Comparison of ENCODE assay signal across 20 mouse cellular contexts in genomic region chr19:33087961-33088360, GRCm38 (mm10).
DNase-seq lines count a peak whose midpoint lies in the region; ATAC-seq lines count a peak whose summit lies in the region.
"Had no signal": no experiment of that assay in that cellular context is flagged by ENCODE, and none has a peak within 500 bp of the region (broad histone marks: within the 10 kb centered on the region; RNA-seq: fewer than 3 reads in every experiment).

No protein-coding gene starts in this region.

- H3K4me3 ChIP-seq in intestine, embryonic 14.5 days (ENCODE audit: low read depth, low read length), result no peak overlapping the region
- H3K4me3 ChIP-seq in intestine, embryonic 15.5 days (replicated peaks), result no peak overlapping the region
- H3K4me3 ChIP-seq: embryonic facial prominence, embryonic 13.5 days; forebrain, embryonic 12.5 days; heart, adult 2 months; heart, embryonic 12.5 days; hindbrain, embryonic 10.5 days; hindbrain, embryonic 15.5 days had no signal

- no peak overlapping the region for H3K4me2 ChIP-seq in intestine, embryonic 14.5 days (ENCODE audit: low read length)
- H3K4me2 ChIP-seq in intestine, embryonic 15.5 days (replicated peaks), result no peak overlapping the region
- H3K4me2 ChIP-seq: embryonic facial prominence, embryonic 13.5 days; forebrain, embryonic 12.5 days; heart, embryonic 12.5 days; hindbrain, embryonic 15.5 days had no signal

- H3K36me3 ChIP-seq in intestine, embryonic 14.5 days (ENCODE audit: control insufficient read depth, insufficient read depth, low read length), result no peaks in the 10 kb centered on the region
- no peaks in the 10 kb centered on the region for H3K36me3 ChIP-seq in intestine, embryonic 15.5 days
- no peaks in the 10 kb centered on the region for H3K36me3 ChIP-seq in splenic B cell, adult 2 months (ENCODE audit: control insufficient read depth, insufficient read depth, low read length, poor library complexity, severe bottlenecking)
- H3K36me3 ChIP-seq: embryonic facial prominence, embryonic 13.5 days; forebrain, embryonic 12.5 days; heart, embryonic 12.5 days; hindbrain, embryonic 10.5 days; hindbrain, embryonic 15.5 days had no signal

- H3K4me1 ChIP-seq in intestine, embryonic 14.5 days (replicated peaks; ENCODE audit: control insufficient read depth, insufficient read depth, low read length), result no peaks in the 10 kb centered on the region
- H3K4me1 ChIP-seq in intestine, embryonic 15.5 days (replicated peaks), result no peaks in the 10 kb centered on the region
- H3K4me1 ChIP-seq: forebrain, embryonic 12.5 days; heart, embryonic 12.5 days; hindbrain, embryonic 10.5 days; hindbrain, embryonic 15.5 days had no signal

- no peak for ATAC-seq in intestine, embryonic 14.5 days (replicated peaks; ENCODE audit: low FRiP score, low TSS enrichment, low read depth)
- ATAC-seq in intestine, embryonic 15.5 days, result no peak
- ATAC-seq: CD4-positive, CD25-positive, alpha-beta regulatory T cell, adult 4 months; forebrain, embryonic 16.5 days had no signal

- DNase-seq in intestine, embryonic 14.5 days (ENCODE audit: low spot score), result peak; percentile 9
- DNase-seq in B cell, adult 2 months, result peak; percentile 16 to 17
- DNase-seq in splenic B cell, adult 2 months (ENCODE audit: low read depth, low spot score), result peak; percentile 42
- DNase-seq in thymus, postnatal 25 days, result peak; percentile 27
- no peak for DNase-seq in lung, postnatal 10 days
- DNase-seq in kidney, postnatal 25 days, result no peak
- no peak for DNase-seq in right cerebral cortex, postnatal 4 days
- DNase-seq: adrenal gland, postnatal 10 days; cerebellum, adult 11 months; cerebellum, adult 9-11 months; cerebellum, postnatal 36 days; heart, adult 2 months had no signal

- WGBS in intestine, embryonic 14.5 days, result 82% methylated on average over 4 of the region's 4 CpGs
- 80% methylated on average over 4 of the region's 4 CpGs for WGBS in intestine, embryonic 15.5 days

- H3K27me3 ChIP-seq in intestine, embryonic 14.5 days (replicated peaks; ENCODE audit: control insufficient read depth, insufficient read depth, low read length), result no peaks in the 10 kb centered on the region
- no peaks in the 10 kb centered on the region for H3K27me3 ChIP-seq in intestine, embryonic 15.5 days (replicated peaks)
- no peaks in the 10 kb centered on the region for H3K27me3 ChIP-seq in splenic B cell, adult 2 months (ENCODE audit: control insufficient read depth, insufficient read depth, low read length, poor library complexity, severe bottlenecking)
- H3K27me3 ChIP-seq: embryonic facial prominence, embryonic 13.5 days; forebrain, embryonic 12.5 days; heart, embryonic 12.5 days; hindbrain, embryonic 15.5 days had no signal

- no peaks in the 10 kb centered on the region for H3K9me3 ChIP-seq in intestine, embryonic 14.5 days (ENCODE audit: control insufficient read depth, low read length)
- H3K9me3 ChIP-seq in intestine, embryonic 15.5 days, result no peaks in the 10 kb centered on the region
- H3K9me3 ChIP-seq: embryonic facial prominence, embryonic 13.5 days; forebrain, embryonic 12.5 days; heart, embryonic 12.5 days; hindbrain, embryonic 10.5 days; hindbrain, embryonic 15.5 days had no signal

- no peak overlapping the region for H3K27ac ChIP-seq in intestine, embryonic 14.5 days (ENCODE audit: low read depth)
- no peak overlapping the region for H3K27ac ChIP-seq in intestine, embryonic 15.5 days
- H3K27ac ChIP-seq: embryonic facial prominence, embryonic 13.5 days; forebrain, embryonic 12.5 days; hindbrain, embryonic 10.5 days; hindbrain, embryonic 15.5 days had no signal

- no peak overlapping the region for H3K9ac ChIP-seq in intestine, embryonic 14.5 days (ENCODE audit: low read length)
- no peak overlapping the region for H3K9ac ChIP-seq in intestine, embryonic 15.5 days
- H3K9ac ChIP-seq: embryonic facial prominence, embryonic 13.5 days; forebrain, embryonic 12.5 days; heart, embryonic 12.5 days; hindbrain, embryonic 15.5 days had no signal

Comparison
In these comparisons a context has a peak if more than half of its experiments do, and no peak if none do; other contexts are left out.
1. DNase-seq: peak in intestine, embryonic 14.5 days (single experiment), B cell, adult 2 months (2 of 2), splenic B cell, adult 2 months (single experiment) and thymus, postnatal 25 days (single experiment); none in lung, postnatal 10 days (single experiment), kidney, postnatal 25 days (0 of 2) and right cerebral cortex, postnatal 4 days (single experiment).